Mouse (Mus musculus): ENCODE data around the gene Amd1.
"Not testable (repeated sequence)": the region's sequence is repeated elsewhere in the genome, so short reads cannot be mapped to it uniquely, and the experiment has no call there.

- TF ChIP-seq ZC3H11A (IDR thresholded peaks at IDR 0.05; ENCODE audit: borderline replicate concordance, low read depth, low read length); MAFK (IDR thresholded peaks at IDR 0.05; ENCODE audit: insufficient read depth, low read depth, low read length); HCFC1 (IDR thresholded peaks at IDR 0.05; ENCODE audit: borderline replicate concordance, insufficient read depth, low read length); ZNF384 (IDR thresholded peaks at IDR 0.05; ENCODE audit: low read depth, low read length): not testable (repeated sequence)
Observed at GRCm38 (mm10) chr10:40301181-40302075, 558 bp downstream of the Amd1 start.

Data from ES-E14 (cell line).